In genomic region chr17:75449022-75449421, GRCm38 (mm10) we compare ENCODE assay signal across 17 mouse cellular contexts.
"Had no signal": no experiment of that assay in that cellular context is flagged by ENCODE, and none has a peak within 500 bp of the region (broad histone marks: within the 10 kb centered on the region; RNA-seq: fewer than 3 reads in every experiment).

No protein-coding gene starts in this region.

- ATAC-seq: liver, postnatal 0 days; midbrain, embryonic 13.5 days; midbrain, embryonic 15.5 days had no signal

- DNase-seq: liver, postnatal 0 days; lung, postnatal 10 days; lung, postnatal 36 days; right cerebral cortex, postnatal 14 days; thymus, adult 2 months; thymus, postnatal 25 days; thymus, postnatal 4 days had no signal

- H3K9me3 ChIP-seq: liver, embryonic 15.5 days; lung, embryonic 15.5 days; megakaryocyte, embryonic 14.5 days; midbrain, embryonic 13.5 days; midbrain, embryonic 15.5 days; neural tube, embryonic 12.5 days; stomach, embryonic 15.5 days had no signal

- H3K36me3 ChIP-seq: liver, embryonic 15.5 days; lung, embryonic 15.5 days; midbrain, embryonic 13.5 days; midbrain, embryonic 15.5 days; neural tube, embryonic 12.5 days; stomach, embryonic 15.5 days had no signal

- H3K4me2 ChIP-seq: liver, embryonic 15.5 days; lung, embryonic 15.5 days; midbrain, embryonic 11.5 days; midbrain, embryonic 13.5 days; midbrain, embryonic 15.5 days; neural tube, embryonic 12.5 days; stomach, embryonic 15.5 days had no signal

- H3K27ac ChIP-seq: liver, embryonic 15.5 days; lung, embryonic 15.5 days; macrophage; midbrain, embryonic 13.5 days; midbrain, embryonic 15.5 days; neural tube, embryonic 12.5 days; stomach, embryonic 15.5 days; stomach, postnatal 0 days had no signal

- H3K4me1 ChIP-seq: liver, embryonic 15.5 days; lung, embryonic 15.5 days; midbrain, embryonic 13.5 days; midbrain, embryonic 15.5 days; neural tube, embryonic 12.5 days; stomach, embryonic 15.5 days had no signal

- H3K9ac ChIP-seq: liver, embryonic 15.5 days; liver, postnatal 0 days; lung, embryonic 15.5 days; midbrain, embryonic 13.5 days; midbrain, embryonic 15.5 days; neural tube, embryonic 12.5 days; stomach, embryonic 15.5 days had no signal

- H3K4me3 ChIP-seq: liver, embryonic 15.5 days; lung, embryonic 15.5 days; megakaryocyte, embryonic 14.5 days; midbrain, embryonic 13.5 days; midbrain, embryonic 15.5 days; neural tube, embryonic 12.5 days; stomach, embryonic 15.5 days had no signal

- H3K27me3 ChIP-seq: liver, embryonic 15.5 days; lung, embryonic 15.5 days; midbrain, embryonic 13.5 days; midbrain, embryonic 15.5 days; neural tube, embryonic 12.5 days; stomach, embryonic 15.5 days had no signal
